Mouse (Mus musculus): ENCODE measurements around the gene Bcat1.
A peak's percentile ranks its signal among the peaks of the same experiment; 100 is the strongest.

Bcat1 gene

DNA sequence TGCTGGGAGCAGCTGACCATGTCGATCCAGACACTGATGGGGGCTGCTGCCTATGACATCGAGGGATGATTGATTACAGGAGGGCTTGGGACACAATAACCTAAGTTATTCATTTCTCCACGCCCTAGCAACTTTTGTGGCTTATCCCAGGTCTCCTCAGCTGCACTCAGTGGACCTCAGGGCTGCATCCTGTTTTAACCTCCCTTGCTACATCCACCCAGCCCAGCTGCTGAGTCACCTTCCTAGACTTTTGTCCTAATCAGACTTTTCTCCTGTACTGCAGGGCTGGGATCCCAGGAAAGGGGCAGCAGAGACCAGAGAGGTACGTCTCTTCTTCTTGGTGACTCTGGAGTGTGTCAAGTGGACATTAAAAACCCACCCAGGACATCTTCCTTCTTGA lies 19.9 kb downstream of the Bcat1 start:
- no peak for DNase-seq (ENCODE audit: low spot score in 2 of 2)

DNA sequence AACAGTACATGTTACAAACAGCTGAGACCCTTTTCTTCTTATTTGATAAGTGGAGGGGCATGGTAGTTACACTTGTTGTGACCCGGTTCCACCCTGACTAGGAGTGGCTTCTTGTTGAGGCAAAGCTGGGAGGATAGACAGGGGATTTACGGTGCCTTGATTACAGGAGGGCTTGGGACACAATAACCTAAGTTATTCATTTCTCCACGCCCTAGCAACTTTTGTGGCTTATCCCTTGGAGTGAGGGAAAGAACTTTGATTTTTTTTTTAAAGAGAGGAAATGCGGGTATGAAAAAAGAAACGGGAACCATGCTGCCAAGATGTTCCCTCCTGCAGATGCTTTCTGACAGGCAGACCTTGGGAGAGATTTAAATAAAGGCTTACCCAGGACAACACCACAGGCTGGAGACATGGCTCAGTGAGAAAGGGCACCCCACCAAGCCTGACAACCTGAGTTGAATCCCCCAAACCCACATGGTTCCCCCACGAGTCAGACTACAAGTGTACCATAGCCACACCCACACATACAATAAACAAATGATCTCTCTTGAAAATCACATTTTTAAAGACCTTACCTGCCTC lies 20.6 kb downstream of the Bcat1 start:
- no peak for DNase-seq (ENCODE audit: low spot score in 2 of 2)

DNA sequence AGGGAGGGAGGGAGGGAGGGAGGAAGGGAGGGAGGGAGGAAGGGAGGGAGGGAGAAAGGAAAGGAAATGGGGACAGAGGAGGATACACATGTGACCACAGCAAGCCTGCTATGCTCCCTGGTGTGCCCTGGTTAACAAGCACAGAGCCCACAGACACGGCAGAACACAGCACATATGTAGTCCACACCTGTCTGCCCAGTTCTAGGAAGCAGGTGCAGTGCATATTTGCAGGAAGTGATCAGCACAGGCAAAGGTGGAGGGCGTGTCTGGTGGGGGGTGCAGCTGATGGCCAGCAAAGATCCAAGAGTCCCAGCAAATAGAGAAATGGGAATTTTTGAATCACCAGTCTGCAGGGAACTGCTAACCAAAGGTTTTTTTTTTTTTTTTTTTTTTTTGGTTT lies 23.3 kb downstream of the Bcat1 start:
- no peak for DNase-seq (ENCODE audit: low spot score in 2 of 2)

DNA sequence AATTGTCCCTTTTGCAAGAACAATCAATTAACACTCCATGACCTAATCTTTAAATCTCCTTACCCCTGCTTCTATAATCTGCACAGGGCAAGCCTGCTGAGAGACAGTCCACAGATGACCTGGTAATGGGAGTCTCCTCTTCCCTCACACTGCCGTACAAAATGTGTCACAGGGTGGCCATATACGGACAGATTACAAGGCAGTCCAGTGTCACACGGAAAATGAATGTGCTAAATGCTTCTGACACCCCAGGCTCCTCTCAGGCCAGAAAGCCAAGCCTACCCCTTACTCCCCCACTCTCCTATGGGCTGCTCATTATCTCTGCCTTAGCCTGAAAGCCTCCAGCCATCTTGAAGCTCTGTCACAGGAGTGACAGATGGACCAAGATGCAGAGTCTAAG lies 25.1 kb downstream of the Bcat1 start:
- no peak for DNase-seq (ENCODE audit: low spot score in 2 of 2)

DNA sequence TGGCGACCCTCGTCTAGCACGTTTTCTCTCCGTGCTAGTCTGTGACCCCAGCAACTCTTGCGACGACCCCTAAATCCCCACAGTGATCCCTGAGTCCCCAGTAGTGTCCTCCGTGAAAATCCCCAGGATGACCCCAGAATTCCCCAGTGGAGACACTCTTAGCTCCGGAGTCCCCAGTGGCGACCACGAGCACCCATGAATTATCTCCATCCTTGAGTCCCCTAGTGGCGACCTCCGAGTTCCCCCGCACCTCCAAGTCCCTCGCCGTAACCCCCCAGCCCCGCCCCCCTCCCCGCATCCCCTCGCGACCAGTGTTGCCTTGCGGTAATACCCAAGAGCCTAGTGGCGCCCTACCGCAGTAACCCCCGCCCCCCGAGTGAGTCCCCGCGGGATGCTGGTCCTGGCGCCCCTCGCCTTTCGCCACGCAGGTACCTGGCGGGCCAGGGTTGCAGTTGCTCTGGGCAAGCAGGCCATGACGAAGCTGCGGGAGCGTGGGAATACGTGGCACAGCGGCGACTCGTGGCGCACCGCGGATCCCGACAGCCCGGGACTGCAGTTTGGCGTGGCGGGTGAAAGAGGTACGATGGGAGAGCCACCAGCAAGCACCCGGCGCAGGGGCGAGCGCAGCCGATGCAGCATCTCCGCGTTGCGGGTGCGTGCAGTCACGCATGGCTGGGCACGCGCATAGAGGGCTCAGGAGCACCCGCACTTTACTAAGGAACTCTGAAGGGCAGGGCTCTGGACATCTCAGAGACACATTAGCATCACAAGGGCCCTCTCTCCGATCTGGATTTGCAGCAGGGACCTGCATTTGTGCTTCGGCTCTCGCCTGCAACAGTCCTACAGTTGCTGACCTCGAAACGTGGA lies 27.6 kb downstream of the Bcat1 start:
- DNase-seq (ENCODE audit: low spot score in 2 of 2): peak in 1 of 2 experiments; percentile 11

DNA sequence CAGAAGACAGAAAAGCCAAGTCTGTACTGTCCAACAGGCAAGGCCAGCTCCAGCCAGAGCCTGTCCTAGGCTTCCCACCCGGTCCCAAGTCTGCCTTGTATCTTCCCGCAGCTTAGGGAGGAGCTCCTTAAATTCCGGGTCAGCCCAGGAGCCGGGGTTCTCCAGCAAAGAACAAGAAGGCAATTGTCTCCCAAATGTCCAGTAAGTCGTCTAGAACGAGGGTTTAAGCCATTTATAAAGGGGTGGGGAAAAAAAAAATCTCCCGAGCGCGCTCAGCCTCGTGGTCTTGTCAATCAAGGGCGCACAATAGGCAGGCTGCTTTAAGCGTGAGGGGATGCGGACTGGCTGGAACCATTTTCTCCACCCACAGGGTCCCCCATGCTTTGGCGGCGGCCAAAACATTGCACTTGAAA lies 28.5 kb downstream of the Bcat1 start:
- no peak for DNase-seq (ENCODE audit: low spot score in 2 of 2)

DNA sequence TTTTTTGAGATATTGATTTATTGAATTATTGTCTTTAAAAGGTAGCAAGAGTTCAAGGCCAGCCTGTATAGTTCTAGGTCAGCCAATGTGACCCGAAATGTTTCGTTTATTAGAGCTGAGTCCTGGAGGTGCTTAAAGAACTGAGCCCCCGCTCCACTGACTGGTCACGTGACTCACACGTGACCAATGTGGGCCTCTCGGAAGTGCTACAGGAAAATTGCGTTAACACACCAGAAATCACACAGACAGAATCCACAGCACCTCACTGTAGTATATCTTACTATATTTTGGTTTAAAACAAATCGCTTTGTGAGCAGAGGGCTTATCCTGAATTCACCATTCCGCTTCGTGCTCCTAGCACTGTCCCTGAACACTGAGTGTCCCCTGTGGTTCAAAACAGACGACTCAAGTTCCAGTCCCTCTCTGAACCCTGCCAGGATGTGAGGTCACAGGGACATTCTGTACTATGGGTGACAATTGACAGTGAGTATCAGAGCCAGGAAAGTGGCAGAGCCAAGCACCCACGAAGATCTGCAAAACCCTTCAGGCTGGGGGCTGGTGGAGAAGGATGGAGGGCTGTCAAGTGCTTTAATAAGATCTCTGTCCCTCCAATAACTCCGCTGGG lies 29.6 kb downstream of the Bcat1 start:
- DNase-seq (ENCODE audit: low spot score in 2 of 2): no peak

DNA sequence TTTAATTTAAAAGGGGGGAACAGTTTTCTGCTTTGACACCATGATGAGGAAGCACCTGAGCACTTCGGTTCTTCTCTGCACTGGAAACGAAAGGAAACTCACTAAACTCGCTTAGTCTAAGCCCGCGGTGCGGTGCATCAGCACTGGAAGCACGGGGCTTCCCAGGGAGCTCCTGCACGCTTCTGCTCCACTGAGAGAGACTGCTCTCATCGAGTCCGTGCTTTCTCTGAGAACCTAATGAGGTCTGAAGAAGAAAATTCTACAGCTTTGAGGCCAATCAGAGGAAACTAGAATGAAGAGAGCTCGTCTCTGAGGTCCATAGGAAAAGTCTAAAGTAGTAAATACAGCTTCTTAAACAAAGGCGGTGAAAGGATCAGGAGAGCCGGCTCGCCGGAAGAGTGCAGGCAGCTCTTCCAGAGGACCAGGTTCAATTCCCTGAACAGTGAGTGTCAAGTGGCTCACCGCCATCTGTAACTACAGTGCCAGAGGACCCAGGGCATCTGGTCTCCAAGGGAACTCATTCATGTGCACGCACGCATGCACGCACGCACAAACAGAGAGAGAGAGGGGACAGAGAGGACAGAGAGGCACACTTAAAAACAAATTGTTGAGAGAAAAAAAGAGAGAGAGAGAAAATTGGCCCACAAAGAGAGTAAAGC lies 30.9 kb downstream of the Bcat1 start:
- DNase-seq (ENCODE audit: low spot score in 2 of 2): no peak

DNA sequence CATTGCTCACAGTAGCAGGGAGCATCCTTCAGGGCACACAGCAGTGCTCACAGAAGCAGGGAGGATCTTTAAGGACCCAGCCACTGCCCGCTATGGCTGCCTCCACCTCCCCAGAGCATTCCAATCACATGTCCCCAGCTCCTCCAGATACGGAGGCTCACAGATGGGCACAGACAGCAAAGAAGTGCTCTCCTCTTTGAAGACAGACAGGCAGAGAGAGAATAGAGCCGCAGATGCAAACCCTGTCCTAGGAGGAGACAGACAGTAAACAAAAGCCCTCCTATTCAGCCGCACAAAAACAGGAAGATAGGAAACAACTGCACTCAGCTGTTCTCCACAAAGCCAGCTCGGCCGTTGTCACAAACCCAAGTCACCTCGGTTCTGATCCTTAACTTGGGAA lies 35.3 kb downstream of the Bcat1 start:
- no peak for DNase-seq (ENCODE audit: low spot score in 2 of 2)

DNA sequence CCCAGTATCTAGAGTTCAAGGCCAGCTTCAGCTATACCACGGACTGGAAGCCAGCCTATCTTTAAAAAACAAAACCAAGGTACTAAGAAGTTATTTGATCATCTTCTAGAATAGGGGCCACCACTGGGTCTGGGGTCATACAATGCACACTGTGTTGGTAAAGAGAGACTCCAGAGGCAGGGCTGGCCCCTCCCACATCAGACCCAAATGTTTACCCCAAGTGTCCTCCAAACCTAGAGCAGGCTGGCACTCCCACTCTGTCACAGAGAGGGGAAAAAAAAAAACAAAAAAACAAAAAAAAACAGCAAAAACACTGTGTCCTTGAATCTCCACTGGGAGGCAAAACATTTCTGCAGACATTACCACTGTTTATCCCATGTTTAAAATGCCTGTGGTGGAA lies 38.4 kb downstream of the Bcat1 start:
- no peak for DNase-seq (ENCODE audit: low spot score in 2 of 2)

DNA sequence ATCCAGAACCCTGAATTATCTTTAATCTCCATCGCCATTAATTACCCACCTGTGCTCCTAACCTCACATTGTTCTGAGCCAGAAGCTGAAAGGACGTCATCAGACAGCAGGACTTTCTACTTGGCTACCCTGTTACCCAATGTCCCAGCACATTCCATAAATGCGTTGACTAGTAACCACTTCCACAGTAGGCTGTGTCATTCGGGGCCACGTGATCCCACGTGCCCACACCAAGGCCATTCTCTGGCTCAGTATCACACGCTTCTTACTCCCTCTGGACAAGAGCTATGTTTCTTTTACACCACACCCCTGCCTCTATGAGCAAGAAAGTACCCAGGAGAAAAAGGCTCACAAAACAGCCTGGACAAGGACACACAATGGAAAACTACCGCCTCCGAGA lies 40.6 kb downstream of the Bcat1 start:
- DNase-seq (ENCODE audit: low spot score in 2 of 2): no peak

DNA sequence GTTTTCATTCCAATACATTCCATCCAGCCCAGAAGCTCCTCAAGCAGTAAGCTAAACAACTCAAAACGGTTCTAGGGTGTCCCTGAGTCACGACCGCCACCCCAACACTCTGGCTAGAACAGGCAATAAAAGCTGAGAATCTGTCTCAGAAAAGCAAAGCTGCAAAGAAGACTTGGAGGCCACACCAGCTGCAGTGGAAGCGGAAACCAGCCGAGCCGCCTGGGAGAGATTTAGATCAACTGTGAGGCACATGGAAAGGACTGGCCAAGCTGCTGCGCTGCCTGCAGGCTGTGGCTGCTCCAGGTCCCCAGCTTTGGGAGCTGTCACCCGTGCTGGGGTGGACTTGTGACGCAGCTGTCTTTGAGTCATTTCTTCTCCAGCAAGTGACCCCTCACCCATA lies 45.4 kb downstream of the Bcat1 start:
- peak; percentile 24 to 34 for DNase-seq (ENCODE audit: low spot score in 2 of 2)

DNA sequence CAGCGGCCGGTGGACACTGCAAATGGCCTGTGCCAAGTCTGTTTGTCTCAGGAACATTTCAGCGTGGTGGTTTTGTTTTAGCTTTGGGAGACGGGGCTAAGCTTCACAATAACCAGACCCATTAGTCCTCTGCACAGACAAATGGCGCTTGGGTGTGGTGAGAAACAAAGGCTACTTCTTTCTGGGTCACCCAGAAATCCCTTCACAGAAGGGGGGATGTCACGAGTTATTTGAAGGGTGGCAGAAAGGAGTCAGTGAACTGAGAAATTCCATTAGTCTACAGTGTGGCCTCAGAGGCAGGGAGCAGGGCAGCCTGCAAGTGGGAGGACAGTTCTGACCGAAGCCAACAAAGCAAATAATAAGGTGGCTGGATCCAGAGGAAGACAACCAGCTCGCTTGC lies 52.0 kb downstream of the Bcat1 start:
- DNase-seq (ENCODE audit: low spot score in 2 of 2): no peak

DNA sequence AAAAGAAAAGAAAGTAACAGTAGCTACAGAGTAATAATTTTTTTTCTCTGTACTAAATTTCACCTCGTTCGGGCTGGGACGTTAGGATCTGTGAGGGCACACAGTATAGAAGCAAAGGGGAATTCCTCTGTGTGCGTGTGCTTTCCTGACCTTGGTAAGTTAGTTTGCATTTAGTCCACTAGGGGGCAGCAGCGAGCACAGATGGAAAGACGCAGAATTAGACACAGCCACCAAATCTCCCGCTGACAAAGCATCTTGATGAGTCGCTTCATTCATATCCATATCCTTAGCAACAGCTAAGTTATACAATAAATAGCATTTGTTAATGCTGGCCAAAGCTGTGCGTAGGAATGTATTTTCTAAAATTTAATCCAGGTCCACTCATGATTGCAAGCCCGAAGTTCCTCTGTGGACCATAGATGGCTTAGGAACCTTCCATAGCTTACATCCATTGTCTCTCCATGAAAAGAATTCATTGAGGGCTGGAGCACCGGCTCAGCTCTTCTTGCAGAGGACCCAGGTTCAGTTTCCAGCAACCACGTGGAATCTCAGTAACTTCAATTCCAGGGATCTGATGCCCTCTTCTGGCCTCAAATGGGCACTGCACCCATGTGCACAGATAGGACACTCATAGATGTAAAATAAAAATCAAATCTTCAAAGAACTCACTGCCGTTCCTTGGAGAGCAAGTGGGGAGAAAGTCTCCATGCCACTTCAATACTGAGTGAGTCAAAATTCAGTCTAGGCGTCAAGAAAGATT lies 52.8 kb downstream of the Bcat1 start:
- DNase-seq (ENCODE audit: low spot score in 2 of 2): peak; percentile 25 to 64

DNA sequence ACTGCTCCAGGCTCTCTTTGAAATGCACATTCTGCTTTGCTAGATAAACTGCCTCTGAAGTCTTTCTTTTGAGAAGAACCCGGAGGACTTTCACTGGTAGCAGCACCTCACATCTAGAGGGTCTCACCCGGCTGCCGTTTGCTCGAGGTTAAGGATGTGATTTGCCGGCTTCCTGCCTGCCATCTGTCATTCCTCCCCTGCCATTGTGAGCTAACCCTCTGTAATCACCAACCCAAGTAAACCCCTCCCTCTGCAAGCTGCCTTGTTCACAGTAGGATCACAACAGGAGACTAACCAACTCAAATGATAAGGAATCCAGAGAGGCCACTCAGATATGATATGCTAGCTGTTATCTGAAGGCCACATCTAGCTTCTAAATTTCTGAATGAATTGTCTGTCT lies 53.6 kb downstream of the Bcat1 start:
- no peak for DNase-seq (ENCODE audit: low spot score in 2 of 2)

DNA sequence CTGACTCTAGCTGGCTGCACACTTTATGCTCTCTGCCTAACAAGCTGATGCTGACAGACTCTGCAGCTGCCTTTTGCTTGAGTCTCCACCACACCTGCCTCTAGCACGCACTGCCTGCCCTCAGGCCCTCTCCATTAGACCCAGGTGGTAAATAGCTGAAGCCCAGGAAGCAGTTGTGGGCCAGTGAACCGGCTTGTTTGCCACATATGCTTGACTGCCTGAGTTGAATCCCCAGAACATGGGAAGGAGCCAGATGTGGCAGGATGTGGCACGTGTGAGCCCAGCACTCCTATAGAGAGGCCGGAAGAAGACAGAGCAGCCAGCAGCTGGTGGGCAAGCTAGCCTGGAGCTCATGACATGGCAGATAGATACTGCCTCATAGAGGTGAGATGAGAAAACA lies 55.4 kb downstream of the Bcat1 start:
- DNase-seq (ENCODE audit: low spot score in 2 of 2): peak; percentile 44 to 62

DNA sequence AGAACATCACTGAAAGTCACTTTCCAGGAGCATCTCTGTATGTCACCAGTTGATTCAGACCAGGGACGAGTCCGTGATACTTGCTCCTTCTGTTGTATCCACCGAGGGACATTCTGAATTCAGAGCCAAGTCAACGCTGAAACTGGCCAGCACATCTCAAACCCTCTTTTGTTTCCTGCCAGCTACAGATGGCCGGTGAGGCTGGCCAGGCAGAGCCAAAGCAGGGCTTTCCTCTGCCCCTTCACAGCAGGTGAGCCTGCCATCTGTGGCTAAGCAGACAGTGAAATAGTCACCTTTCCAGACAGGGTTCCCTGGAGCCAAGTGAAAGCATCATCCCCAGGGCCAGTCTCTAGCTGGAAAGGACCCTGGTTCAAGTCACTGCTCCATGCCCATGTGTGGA lies 57.7 kb downstream of the Bcat1 start:
- no peak for DNase-seq (ENCODE audit: low spot score in 2 of 2)

DNA sequence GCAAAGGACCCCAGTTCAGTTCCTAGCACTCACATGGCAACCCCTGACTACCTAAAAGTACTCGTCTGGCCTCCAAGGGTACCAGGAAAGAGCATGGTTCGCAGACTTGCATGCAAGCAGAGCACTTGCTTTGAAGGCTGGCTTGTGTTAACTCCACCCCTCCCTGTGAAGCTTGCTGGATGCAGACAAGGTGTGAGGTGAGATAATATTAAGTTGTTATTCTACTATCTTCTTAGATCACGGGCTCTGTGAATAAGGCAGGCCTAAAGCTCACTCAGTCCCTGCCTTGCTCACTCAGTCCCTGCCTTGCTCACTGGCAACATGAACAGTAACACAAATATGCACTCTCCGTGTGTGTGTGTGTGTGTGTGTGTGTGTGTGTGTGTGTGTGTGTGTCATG lies 58.5 kb downstream of the Bcat1 start:
- DNase-seq (ENCODE audit: low spot score in 2 of 2): no peak

DNA sequence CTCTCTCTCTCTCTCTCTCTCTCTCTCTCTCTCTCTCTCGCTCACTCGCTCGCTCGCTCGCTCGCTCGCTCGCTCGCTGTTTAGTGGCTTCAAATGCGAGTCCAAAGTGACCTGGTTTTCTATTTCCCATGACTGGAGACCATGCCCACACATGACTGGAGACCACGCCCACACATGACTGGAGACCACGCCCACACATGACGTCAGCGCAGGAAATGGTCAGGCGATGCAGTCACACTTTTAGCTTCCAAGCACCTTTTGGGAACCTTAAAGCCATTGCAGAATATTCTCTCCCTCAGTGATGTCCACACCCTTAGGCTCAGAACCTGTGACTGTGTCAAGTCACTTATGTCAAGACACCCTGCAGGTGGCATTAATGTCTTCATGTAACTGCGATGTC lies 59.3 kb downstream of the Bcat1 start:
- no peak for DNase-seq (ENCODE audit: low spot score in 2 of 2)

DNA sequence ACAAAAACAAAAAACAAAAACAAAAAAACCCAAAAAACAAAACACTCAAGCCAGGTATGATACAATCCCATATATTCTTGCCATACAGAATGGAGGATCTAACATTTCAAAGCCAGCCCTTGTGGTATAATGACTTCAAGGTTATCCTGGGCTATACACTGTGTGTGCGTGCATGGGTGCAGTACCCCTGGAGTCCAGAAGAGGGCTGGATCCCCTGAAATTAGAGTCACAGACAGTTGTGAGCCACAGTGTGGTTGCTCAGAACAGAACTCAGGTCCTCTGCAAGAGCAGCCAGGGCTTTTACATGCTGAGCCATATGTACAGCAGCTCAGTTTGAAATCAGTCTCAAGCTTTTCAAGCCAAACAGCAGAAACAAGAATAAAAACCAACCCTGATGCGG lies 61.0 kb downstream of the Bcat1 start:
- no peak for DNase-seq (ENCODE audit: low spot score in 2 of 2)

DNA sequence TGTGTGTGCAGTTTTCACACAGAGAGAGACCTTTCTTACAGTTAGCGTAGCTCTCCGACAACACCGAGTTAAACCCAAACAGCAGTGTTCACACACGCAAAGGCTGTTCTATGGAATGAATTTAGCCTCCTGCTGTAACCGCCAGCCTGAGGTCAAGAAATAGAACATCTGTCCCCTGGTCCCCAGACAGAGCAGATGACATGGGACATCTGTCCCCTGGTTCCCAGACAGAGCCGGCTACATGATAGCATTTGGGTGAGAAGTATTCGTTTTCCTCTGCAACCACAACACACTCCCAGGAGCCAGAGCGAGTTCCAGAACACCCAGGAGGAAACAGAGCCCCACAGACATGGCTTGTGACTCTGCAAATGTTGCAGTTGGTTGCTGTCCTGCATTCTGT lies 63.3 kb downstream of the Bcat1 start:
- DNase-seq (ENCODE audit: low spot score in 2 of 2): no peak

DNA sequence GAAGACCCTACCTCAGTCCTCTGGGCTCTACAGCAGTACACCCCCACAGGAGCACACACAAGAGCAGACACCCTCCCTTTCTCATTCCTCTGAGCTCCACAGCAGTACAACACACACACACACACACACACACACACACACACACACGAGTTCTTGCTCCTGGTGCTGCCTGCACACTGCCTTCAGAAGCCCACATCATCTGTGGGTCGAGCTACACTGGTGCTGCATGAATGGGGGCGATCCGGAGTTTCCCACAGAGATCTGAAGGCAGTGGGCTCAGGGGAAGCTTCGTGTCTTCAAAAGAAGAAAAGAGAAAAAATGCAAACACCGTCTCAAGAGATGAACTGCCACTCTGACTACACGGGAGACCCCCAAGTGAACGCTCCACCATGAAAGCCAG lies 64.8 kb downstream of the Bcat1 start:
- DNase-seq (ENCODE audit: low spot score in 2 of 2): no peak
